Mouse (Mus musculus): Measurements from ENCODE around the gene Mptx2. TPM values are rescaled to one million over a fixed set of nuclear protein-coding genes. Genes with fewer than 3 reads are reported as not detected.
A peak's percentile ranks its signal among the peaks of the same experiment; 100 is the strongest.

The Mptx2 gene
- total and polyA plus RNA-seq, 3 experiments, result not detected

GRCm38 (mm10) chr1:173323839-173324585 lies 46.4 kb upstream of the Mptx2 start (continued):
- TF ChIP-seq E2F4 (IDR thresholded peaks at IDR 0.05; ENCODE audit: borderline replicate concordance, low read depth, low read length) (no peak), MAZ (IDR thresholded peaks at IDR 0.05; ENCODE audit: low read depth, low read length) (no peak), UBTF (IDR thresholded peaks at IDR 0.05; ENCODE audit: borderline replicate concordance, insufficient read depth, low read depth, low read length) (no peak), RCOR1 (IDR thresholded peaks at IDR 0.05; ENCODE audit: low read depth, low read length) (no peak), ZMIZ1 (IDR thresholded peaks at IDR 0.05; ENCODE audit: low read depth, low read length) (no peak), MYB (IDR thresholded peaks at IDR 0.05; ENCODE audit: low read depth, low read length) (no peak), POLR2AphosphoS2 (IDR thresholded peaks at IDR 0.05; ENCODE audit: low read length) (no peak), MAX (IDR thresholded peaks at IDR 0.05; ENCODE audit: low read length) (no peak), ZC3H11A (IDR thresholded peaks at IDR 0.05; ENCODE audit: low read depth, low read length) (peak; percentile 73), USF2 (IDR thresholded peaks at IDR 0.05; ENCODE audit: borderline replicate concordance in 1 of 2, insufficient read depth in 1 of 2, low read depth in 1 of 2, low read length in 2 of 2) (no peak), KAT2A (conservative IDR thresholded peaks at IDR 0.05; ENCODE audit: low read depth, low read length) (no peak), TAL1 (IDR thresholded peaks at IDR 0.05; ENCODE audit: low read length) (no peak), SIN3A (IDR thresholded peaks at IDR 0.05; ENCODE audit: low read length) (0 out of 2 replicates have a peak, but pooled peaks have one; percentile 20), ZKSCAN1 (IDR thresholded peaks at IDR 0.05; ENCODE audit: low read depth, low read length) (no peak), ETS1 (IDR thresholded peaks at IDR 0.05; ENCODE audit: low read depth, low read length) (no peak), SMC3 (IDR thresholded peaks at IDR 0.05; ENCODE audit: low read depth, low read length) (peak; percentile 75), JUND (IDR thresholded peaks at IDR 0.05; ENCODE audit: low read depth, low read length) (no peak), CHD2 (IDR thresholded peaks at IDR 0.05; ENCODE audit: low read length) (no peak), BHLHE40 (IDR thresholded peaks at IDR 0.05; ENCODE audit: borderline replicate concordance, low read depth, low read length) (no peak), CHD1 (IDR thresholded peaks at IDR 0.05; ENCODE audit: low read depth, low read length) (no peak), ELF1 (IDR thresholded peaks at IDR 0.05; ENCODE audit: low read depth, low read length) (no peak)

- Histone ChIP-seq H3K4me3 (ENCODE audit: control insufficient read depth in 1 of 2, insufficient read depth in 1 of 2, low read depth in 2 of 2, low read length in 2 of 2) (peak overlapping the region; percentile 2 to 20; a peak in 3 of 4 replicates), H3K4me1 (ENCODE audit: control insufficient read depth in 1 of 2, insufficient read depth in 2 of 2, low read length in 2 of 2) (peaks cover 44 to 57% of the 10 kb centered on the region in 2 experiments), H3K9ac (ENCODE audit: control insufficient read depth, low read depth, low read length, poor library complexity, severe bottlenecking) (peak overlapping the region; percentile 63), H3K27me3 (ENCODE audit: control insufficient read depth in 1 of 2, insufficient read depth in 2 of 2, low read length in 2 of 2) (no peaks in the 10 kb centered on the region), H3K36me3 (ENCODE audit: control insufficient read depth in 1 of 2, insufficient read depth in 2 of 2, low read length in 2 of 2) (peaks cover 0 to 60% of the 10 kb centered on the region in 2 experiments; a peak in 2 of 4 replicates), H3K9me3 (replicated peaks; ENCODE audit: insufficient read depth, low read length) (no peaks in the 10 kb centered on the region), H3K27ac (ENCODE audit: control insufficient read depth, low read depth, low read length) (peak overlapping the region; percentile 99), H3K79me2 (ENCODE audit: control insufficient read depth, insufficient read depth, low read length, poor library complexity) (no peaks in the 10 kb centered on the region)
- peak; percentile 82 for DNase-seq (ENCODE audit: low read depth, low spot score)
- TF ChIP-seq ZC3H11A (IDR thresholded peaks at IDR 0.05; ENCODE audit: low read depth, low read length), result no peak
- peak; percentile 92 for TF ChIP-seq TBP (IDR thresholded peaks at IDR 0.05; ENCODE audit: low read depth, low read length)
- TF ChIP-seq NRF1 (IDR thresholded peaks at IDR 0.05; ENCODE audit: insufficient read depth, low read depth, low read length, poor library complexity, severe bottlenecking), result no peak
- peak; percentile 68 for TF ChIP-seq SIN3A (IDR thresholded peaks at IDR 0.05; ENCODE audit: low read length)
- TF ChIP-seq TAL1 (IDR thresholded peaks at IDR 0.05; ENCODE audit: low read length), result no peak
- TF ChIP-seq MEF2A (IDR thresholded peaks at IDR 0.05; ENCODE audit: extremely low read depth, insufficient replicate concordance, low read depth, low read length, poor library complexity, severe bottlenecking), result no peak
- no peak for TF ChIP-seq CHD2 (IDR thresholded peaks at IDR 0.05; ENCODE audit: low read length)
- no peak for TF ChIP-seq POLR2AphosphoS5 (IDR thresholded peaks at IDR 0.05; ENCODE audit: borderline replicate concordance, low read depth, low read length)
- no peak for TF ChIP-seq CTCF (IDR thresholded peaks at IDR 0.05 in 2 of 3, conservative IDR thresholded peaks at IDR 0.05 in 1 of 3; ENCODE audit: control insufficient read depth in 1 of 3, insufficient read depth in 1 of 3, low read depth in 2 of 3, low read length in 3 of 3, poor library complexity in 1 of 3, severe bottlenecking in 1 of 3)
- peak; percentile 85 for TF ChIP-seq TCF12 (IDR thresholded peaks at IDR 0.05; ENCODE audit: low read depth, low read length)
- peak; percentile 72 for TF ChIP-seq MXI1 (IDR thresholded peaks at IDR 0.05; ENCODE audit: low read depth, low read length)
- peak; percentile 68; the same call in 1 of the 2 replicates for TF ChIP-seq MAX (IDR thresholded peaks at IDR 0.05; ENCODE audit: low read length)
- TF ChIP-seq EP300 (IDR thresholded peaks at IDR 0.05; ENCODE audit: low read depth in 1 of 2, low read length in 2 of 2), result peak; percentile 81 to 87
- TF ChIP-seq SMC3 (IDR thresholded peaks at IDR 0.05; ENCODE audit: low read depth, low read length), result no peak
- peak; percentile 69; the same call in 1 of the 2 replicates for TF ChIP-seq RCOR1 (IDR thresholded peaks at IDR 0.05; ENCODE audit: low read depth, low read length)
- no peak for TF ChIP-seq ZMIZ1 (IDR thresholded peaks at IDR 0.05; ENCODE audit: low read depth, low read length)
- no peak; the same call in 1 of the 2 replicates for TF ChIP-seq KAT2A (conservative IDR thresholded peaks at IDR 0.05; ENCODE audit: low read depth, low read length)
- TF ChIP-seq USF1 (IDR thresholded peaks at IDR 0.05; ENCODE audit: low read depth, low read length), result 0 out of 2 replicates have a peak, but pooled peaks have one; percentile 18
- no peak; the same call in 1 of the 2 replicates for TF ChIP-seq MYB (IDR thresholded peaks at IDR 0.05; ENCODE audit: low read depth, low read length)
- no peak; the same call in 1 of the 2 replicates for TF ChIP-seq POLR2AphosphoS2 (IDR thresholded peaks at IDR 0.05; ENCODE audit: low read length)
- no peak; a peak in 1 of 4 replicates for TF ChIP-seq POLR2A (IDR thresholded peaks at IDR 0.05; ENCODE audit: control insufficient read depth in 1 of 2, insufficient read depth in 1 of 2, low read depth in 1 of 2, low read length in 2 of 2, poor library complexity in 1 of 2)
- no peak for TF ChIP-seq UBTF (IDR thresholded peaks at IDR 0.05; ENCODE audit: borderline replicate concordance, insufficient read depth, low read depth, low read length)
These were observed 44.7 kb upstream of the Mptx2 start for GRCm38 (mm10) chr1:173322249-173322627.
